Mouse (Mus musculus): ENCODE measurements around the gene Nmi.

Gene Nmi

DNA sequence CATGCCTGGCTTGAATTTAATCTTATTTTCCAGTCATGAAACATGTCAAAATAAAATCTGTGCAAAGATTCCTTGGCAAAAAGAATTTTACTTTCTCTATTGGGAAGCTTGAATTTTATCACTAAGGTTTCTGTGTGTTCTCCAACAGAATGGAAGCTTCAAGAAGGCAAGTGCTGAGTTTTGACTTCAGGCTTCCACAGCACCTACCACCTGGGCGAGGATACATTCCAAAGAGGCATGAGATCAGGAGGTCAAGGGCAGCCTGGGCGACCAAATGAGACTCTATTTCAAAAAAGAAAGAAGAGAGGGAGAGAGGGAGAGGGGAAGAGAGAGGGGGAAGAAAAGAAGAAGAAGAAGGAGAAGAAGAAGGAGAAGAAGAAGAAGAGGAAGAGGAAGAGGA lies 27.5 kb downstream of the Nmi start:
- no peak for DNase-seq (ENCODE audit: low spot score in 2 of 2)

- no peak for DNase-seq (ENCODE audit: low spot score in 2 of 2)
Measured at GRCm38 (mm10) chr2:51941832-51942231, 31.5 kb downstream of the Nmi start.

DNA sequence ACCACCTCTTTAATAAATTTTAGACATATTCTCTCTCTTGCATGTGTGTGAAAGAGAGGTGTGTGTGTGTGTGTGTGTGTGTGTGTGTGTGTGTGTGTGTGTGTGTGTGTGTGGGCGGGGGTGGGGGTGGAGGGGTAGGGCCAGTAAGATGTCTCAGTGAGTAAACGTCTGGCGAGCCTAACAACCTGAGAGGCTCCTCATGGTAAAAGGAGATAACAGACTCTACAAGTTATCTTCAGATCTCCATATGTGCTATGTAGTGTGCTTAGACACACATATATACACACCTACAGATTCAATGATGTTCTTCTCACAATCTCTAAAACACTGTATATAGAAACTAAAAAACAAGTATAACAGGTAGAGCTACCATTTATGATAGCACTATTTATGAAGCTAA lies 34.5 kb downstream of the Nmi start:
- DNase-seq (ENCODE audit: low spot score in 2 of 2): no peak

GRCm38 (mm10) chr2:51937004-51937403 lies 36.3 kb downstream of the Nmi start:
- DNase-seq (ENCODE audit: low spot score in 2 of 2): no peak

DNA sequence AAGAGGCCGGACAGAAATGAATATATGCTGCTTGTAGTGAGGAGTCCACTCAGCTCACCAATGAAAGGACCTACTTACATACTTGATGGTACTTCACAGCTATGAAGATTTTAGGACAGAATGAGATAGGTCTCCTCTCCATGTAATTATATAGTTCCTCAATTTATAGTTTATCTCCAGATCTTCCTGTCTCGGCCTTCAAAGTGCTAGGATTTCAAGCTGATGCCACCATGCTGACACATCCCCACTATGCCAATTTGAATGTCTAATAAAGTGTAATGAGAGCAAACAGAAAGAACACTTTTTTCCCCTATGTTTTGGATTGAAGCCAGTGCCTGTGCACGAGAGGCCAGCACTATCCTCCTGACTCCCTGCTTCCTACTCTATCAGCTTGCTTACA lies 36.7 kb downstream of the Nmi start:
- DNase-seq (ENCODE audit: low spot score in 2 of 2): no peak

GRCm38 (mm10) chr2:51935921-51936320 lies 37.4 kb downstream of the Nmi start:
- no peak for DNase-seq (ENCODE audit: low spot score in 2 of 2)

DNA sequence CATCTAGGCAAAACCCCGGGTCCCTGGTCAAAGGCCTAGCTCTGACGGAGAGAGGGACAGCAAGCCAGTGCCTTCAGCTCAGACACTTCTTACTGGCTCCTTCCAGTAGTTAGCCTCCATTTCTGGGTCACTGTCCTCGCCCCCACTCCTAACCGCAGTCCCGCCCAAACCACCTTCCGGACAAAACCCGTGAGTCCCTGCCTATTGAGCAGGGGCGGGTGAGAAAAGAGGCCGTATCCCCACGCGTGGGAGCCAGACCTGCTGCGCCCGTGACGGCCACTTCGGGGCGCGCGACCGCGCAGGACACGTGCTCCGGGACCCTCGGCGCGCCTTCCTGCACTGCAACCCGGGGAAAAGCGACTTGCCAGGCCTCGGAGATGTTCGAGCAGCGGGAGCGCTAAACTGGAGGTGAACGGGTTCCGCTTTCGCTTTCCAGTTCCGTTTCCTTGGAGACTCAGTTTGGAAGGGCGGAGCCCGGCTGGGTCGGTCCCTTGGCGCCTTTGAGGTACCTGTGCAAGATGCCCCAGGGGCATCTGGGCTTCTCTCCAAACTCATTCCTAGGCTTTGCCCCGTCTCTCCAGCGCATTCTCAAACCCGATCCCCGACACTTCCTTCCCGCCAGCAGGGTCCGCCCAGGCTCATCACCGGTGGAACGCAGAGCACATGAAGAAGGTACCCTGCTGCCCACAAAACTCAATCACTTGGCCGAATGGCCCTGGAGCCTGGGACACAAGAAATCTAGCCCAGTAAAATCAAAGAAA lies 38.5 kb downstream of the Nmi start, which contains the start of gene Rbm43:
Gene Rbm43, minus strand, starts transcription at position 590 of the 761 bp plus-strand sequence.
- peak; percentile 46 to 68 for DNase-seq (ENCODE audit: low spot score in 2 of 2)

DNA sequence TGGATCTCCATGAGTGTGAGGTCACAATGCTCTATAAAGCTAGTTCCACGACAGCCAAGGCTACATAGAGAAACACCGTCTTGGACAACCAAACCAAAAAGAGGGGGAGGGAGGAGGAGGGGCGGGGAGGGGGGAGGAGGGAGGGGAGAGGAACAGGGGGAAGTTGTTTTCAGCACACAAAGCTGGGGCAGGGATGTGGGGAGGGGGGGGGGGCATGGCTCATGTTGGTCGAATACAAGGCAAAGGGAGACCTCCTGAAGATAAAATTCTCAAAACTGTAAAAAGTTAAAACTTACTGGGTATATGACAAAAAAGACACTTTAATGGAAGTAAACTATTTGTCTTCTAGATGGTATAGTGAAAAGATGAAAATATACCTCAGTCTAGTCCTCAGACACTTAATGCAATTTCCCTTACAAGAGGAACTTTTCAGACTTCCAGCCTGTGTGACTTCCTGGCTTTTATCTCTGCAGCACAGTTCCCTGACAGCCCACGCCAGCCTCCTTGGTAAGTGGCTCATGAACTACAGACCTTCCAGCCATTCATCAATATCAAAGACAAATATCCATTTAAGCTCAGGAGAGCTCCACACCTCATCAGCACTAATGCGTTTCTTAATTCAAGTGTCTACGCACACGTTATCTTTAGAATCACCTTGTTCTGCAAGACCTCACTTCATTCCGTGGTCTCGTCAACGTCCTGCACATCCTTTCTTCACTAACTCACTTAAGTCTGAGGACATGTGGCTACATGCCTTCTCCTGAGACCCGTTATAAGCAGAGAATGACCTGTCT lies 39.8 kb downstream of the Nmi start:
- no peak for DNase-seq (ENCODE audit: low spot score in 2 of 2)

DNA sequence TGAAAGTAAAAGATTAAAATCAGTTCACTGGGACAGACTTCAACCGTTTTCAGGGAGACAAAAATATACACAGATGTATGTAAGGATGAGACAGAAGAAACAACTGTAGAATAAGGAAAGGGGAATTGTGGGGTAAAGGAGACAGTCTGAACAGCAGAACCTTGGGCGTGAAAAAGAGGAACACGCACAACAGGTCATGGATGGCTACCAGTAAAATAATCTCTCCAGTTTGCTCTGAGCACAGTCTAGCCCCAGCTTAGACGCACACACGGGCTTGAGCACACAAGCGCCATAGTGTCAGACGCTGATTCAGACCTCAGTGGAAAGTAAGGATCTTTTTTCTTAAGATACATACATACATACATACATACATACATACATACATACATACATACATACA lies 42.1 kb downstream of the Nmi start:
- no peak for DNase-seq (ENCODE audit: low spot score in 2 of 2)

- peak in 1 of 2 experiments; percentile 66 for DNase-seq (ENCODE audit: low spot score in 2 of 2)
Measured at GRCm38 (mm10) chr2:51914944-51915680, 58.2 kb downstream of the Nmi start.

DNA sequence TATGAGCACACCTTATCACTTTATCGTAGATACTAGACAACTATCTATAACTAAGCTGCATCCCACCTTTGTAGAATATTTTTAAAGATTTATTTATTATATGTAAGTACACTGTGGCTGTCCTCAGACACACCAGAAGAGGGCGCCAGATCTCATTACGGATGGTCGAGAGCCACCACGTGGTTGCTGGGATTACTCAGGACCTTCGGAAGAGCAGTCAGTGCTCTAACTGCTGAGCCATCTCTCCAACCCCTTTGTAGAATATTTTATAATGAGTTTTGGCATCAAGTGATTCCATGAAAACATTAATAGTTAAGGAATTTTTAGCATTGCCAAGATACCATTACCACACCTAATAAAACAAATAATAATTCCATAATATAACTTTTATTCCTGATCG lies 58.8 kb downstream of the Nmi start:
- DNase-seq (ENCODE audit: low spot score in 2 of 2): no peak

- no peak for DNase-seq (ENCODE audit: low spot score in 2 of 2)
Measured at GRCm38 (mm10) chr2:51912740-51913139, 60.6 kb downstream of the Nmi start.

GRCm38 (mm10) chr2:51911864-51912263 lies 61.4 kb downstream of the Nmi start:
- DNase-seq (ENCODE audit: low spot score in 2 of 2): no peak

GRCm38 (mm10) chr2:51907538-51908110 lies 65.7 kb downstream of the Nmi start:
- DNase-seq (ENCODE audit: low spot score in 2 of 2): no peak

- DNase-seq (ENCODE audit: low spot score in 2 of 2): no peak
Measured at GRCm38 (mm10) chr2:51905637-51906036, 67.7 kb downstream of the Nmi start.

All from frontal cortex, postnatal 14 days (tissue).